Mouse (Mus musculus) kidney, embryonic 15.5 days (tissue): ENCODE results near the gene Usp48. TPM values are rescaled to one million over a fixed set of nuclear protein-coding genes. Genes with fewer than 3 reads are reported as not detected.

Experiments used
- ATAC-seq: fragments of 200-750 bp; cut with Nextera tagmentation; replicated peaks from 2 replicates; pipeline ENCODE4 v1.8.0; 2017; ENCODE audit warnings: moderate TSS enrichment; ENCODE audit not compliant: low FRiP score
- H3K27ac ChIP-seq: fragments of 300-500 bp; sonication (generic); 2 replicates; pipeline ENCODE4 v1.5.1; 2015; ENCODE audit warnings: mild to moderate bottlenecking, inconsistent platforms
- H3K27me3 ChIP-seq: fragments of 300-500 bp; sonication (generic); 2 replicates; pipeline ENCODE4 v1.6.1; 2015; ENCODE audit warnings: inconsistent platforms
- H3K36me3 ChIP-seq: fragments of 300-500 bp; sonication (generic); 2 replicates; pipeline ENCODE4 v1.6.1; 2015; ENCODE audit warnings: inconsistent platforms
- H3K4me1 ChIP-seq: fragments of 300-500 bp; sonication (generic); 2 replicates; pipeline ENCODE4 v1.6.1; 2015; ENCODE audit warnings: inconsistent platforms
- H3K4me2 ChIP-seq: fragments of 300-500 bp; sonication (generic); 2 replicates; pipeline ENCODE4 v1.6.1; 2015; ENCODE audit warnings: moderate library complexity, mild to moderate bottlenecking, inconsistent platforms
- H3K4me3 ChIP-seq: fragments of 300-500 bp; sonication (generic); replicated peaks from 2 replicates; pipeline ENCODE4 v1.5.1; 2015; ENCODE audit warnings: mild to moderate bottlenecking, inconsistent platforms
- H3K9ac ChIP-seq: fragments of 300-500 bp; sonication (generic); 2 replicates; pipeline ENCODE4 v1.6.1; 2015; ENCODE audit warnings: mild to moderate bottlenecking, inconsistent platforms
- H3K9me3 ChIP-seq: fragments of 300-500 bp; sonication (generic); replicated peaks from 2 replicates; pipeline ENCODE4 v1.6.1; 2016; ENCODE audit warnings: inconsistent platforms
- WGBS: fragments of 180-500 bp; shearing (Covaris S2); methylation state at CpG from one replicate; pipeline ENCODE4 v1.1.7; 2015; ENCODE audit warnings: mixed read lengths; 5-methylcytosine and 5-hydroxymethylcytosine counted together
- polyA plus RNA-seq: library from polyadenylated mRNA; unstranded; fragments of >200 nt; fragmentation: Nextera tagmentation; extraction: Ambion mirVana; gene quantifications from 2 replicates; pipeline ENCODE4 v1.2.1, GENCODE M21; 2015

The Usp48 gene
- polyA plus RNA-seq, 1 experiment from 2014 or later = 72.9 TPM

- H3K4me1 ChIP-seq = peaks cover 11% of the 10 kb centered on the region; the same call in 1 of the 2 replicates
- H3K36me3 ChIP-seq = peaks cover 96% of the 10 kb centered on the region
- no peaks in the 10 kb centered on the region for H3K9me3 ChIP-seq
- 60% methylated on average over 9 of the region's 9 CpGs for WGBS
- H3K4me2 ChIP-seq = no peak overlapping the region
- no peak overlapping the region for H3K27ac ChIP-seq
- H3K4me3 ChIP-seq = no peak overlapping the region
- H3K9ac ChIP-seq = no peak overlapping the region
- no peak for ATAC-seq
- H3K27me3 ChIP-seq = no peaks in the 10 kb centered on the region
These were observed 54.7 kb downstream of the Usp48 start for GRCm38 (mm10) chr4:137648230-137648629.

GRCm38 (mm10) chr4:137650912-137651311, 57.4 kb downstream of the Usp48 start:
- WGBS = 53% methylated on average over 5 of the region's 5 CpGs
- Histone ChIP-seq H3K27ac (peak overlapping the region; percentile 47), H3K4me3 (no peak overlapping the region), H3K9ac (no peak overlapping the region), H3K4me1 (peaks cover 11% of the 10 kb centered on the region; the same call in 1 of the 2 replicates), H3K9me3 (no peaks in the 10 kb centered on the region), H3K4me2 (no peak overlapping the region), H3K36me3 (peaks cover 95% of the 10 kb centered on the region), H3K27me3 (no peaks in the 10 kb centered on the region)
- ATAC-seq = peak; percentile 60; the same call in 1 of the 2 replicates

DNA sequence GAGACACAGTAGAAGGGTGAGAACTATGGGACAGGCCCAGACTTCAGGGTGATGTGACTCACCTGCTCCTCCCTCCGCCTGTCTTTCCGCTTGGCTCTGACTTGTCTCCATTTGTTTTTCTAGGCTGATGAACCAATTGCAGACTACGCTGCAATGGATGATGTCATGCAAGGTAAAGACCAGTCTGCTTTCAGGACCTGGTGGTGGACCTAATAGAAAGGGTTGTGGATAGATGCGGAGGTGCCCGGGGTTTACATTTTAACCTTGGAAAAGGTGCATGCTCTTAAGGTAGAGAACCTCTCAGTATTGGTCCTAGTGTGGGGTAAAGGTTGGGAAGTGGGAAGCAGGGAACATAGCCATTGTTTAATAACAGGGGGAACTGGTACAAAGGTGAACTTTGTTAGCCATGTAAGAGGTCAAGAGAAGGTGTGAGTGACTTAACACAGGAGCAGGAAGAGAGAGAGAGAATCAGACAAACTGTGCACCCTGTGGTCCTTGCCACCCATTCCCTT, 59.3 kb downstream of the Usp48 start:
- Histone ChIP-seq H3K4me1 (peaks cover 11% of the 10 kb centered on the region; the same call in 1 of the 2 replicates), H3K4me3 (no peak overlapping the region)

GRCm38 (mm10) chr4:137655241-137656031, 61.9 kb downstream of the Usp48 start:
- ATAC-seq = no peak
- H3K4me1 ChIP-seq = peaks cover 14% of the 10 kb centered on the region
- no peak overlapping the region for H3K4me2 ChIP-seq
- no peak overlapping the region for H3K9ac ChIP-seq
- H3K9me3 ChIP-seq = no peaks in the 10 kb centered on the region
- H3K27ac ChIP-seq = peak overlapping the region; percentile 68
- H3K4me3 ChIP-seq = no peak overlapping the region
- 87% methylated on average over 18 of the region's 18 CpGs for WGBS
- no peaks in the 10 kb centered on the region for H3K27me3 ChIP-seq
- peaks cover 76% of the 10 kb centered on the region for H3K36me3 ChIP-seq

More for the DNA sequence above, 59.3 kb downstream of the Usp48 start:
- 90% methylated on average over 5 of the region's 5 CpGs for WGBS
- Histone ChIP-seq H3K36me3 (peaks cover 98% of the 10 kb centered on the region), H3K27ac (no peak overlapping the region), H3K9me3 (no peaks in the 10 kb centered on the region), H3K27me3 (no peaks in the 10 kb centered on the region), H3K9ac (no peak overlapping the region), H3K4me2 (no peak overlapping the region)
- no peak; the same call in 1 of the 2 replicates for ATAC-seq

GRCm38 (mm10) chr4:137657674-137658073, 64.1 kb downstream of the Usp48 start:
- ATAC-seq = no peak
- WGBS = 84% methylated on average over 8 of the region's 8 CpGs
- Histone ChIP-seq H3K36me3 (peaks cover 53% of the 10 kb centered on the region), H3K4me2 (no peak overlapping the region), H3K4me1 (peaks cover 17% of the 10 kb centered on the region), H3K4me3 (no peak overlapping the region), H3K27ac (no peak overlapping the region), H3K9ac (no peak overlapping the region), H3K27me3 (no peaks in the 10 kb centered on the region), H3K9me3 (no peaks in the 10 kb centered on the region)

DNA sequence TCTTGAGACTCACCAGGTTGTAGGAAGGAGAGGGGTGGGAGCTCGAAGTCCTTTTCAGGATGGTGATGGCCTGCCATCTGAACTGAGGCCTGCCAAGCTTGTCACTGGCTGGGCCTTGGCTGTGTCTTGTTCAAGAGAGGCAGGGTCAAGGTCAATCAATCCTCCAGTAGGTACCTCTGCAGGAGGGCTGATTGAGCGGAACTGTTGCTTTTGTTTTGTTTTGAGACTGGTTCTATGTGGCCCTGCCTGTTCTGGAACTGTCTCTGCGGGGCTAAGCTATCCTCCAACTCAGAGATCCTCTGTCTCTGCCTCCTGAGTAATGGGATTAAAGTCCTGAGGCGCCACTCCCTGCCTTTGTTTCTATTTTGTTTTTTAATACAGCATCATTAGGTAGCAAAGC, 66.0 kb downstream of the Usp48 start:
- peaks cover 14% of the 10 kb centered on the region for H3K27me3 ChIP-seq
- no peak overlapping the region for H3K4me2 ChIP-seq
- H3K9ac ChIP-seq = no peak overlapping the region
- ATAC-seq = no peak
- H3K36me3 ChIP-seq = peaks cover 36% of the 10 kb centered on the region
- H3K4me3 ChIP-seq = no peak overlapping the region
- no peak overlapping the region for H3K27ac ChIP-seq
- 86% methylated on average over 4 of the region's 4 CpGs for WGBS
- H3K4me1 ChIP-seq = peaks cover 25% of the 10 kb centered on the region
- H3K9me3 ChIP-seq = no peaks in the 10 kb centered on the region

DNA sequence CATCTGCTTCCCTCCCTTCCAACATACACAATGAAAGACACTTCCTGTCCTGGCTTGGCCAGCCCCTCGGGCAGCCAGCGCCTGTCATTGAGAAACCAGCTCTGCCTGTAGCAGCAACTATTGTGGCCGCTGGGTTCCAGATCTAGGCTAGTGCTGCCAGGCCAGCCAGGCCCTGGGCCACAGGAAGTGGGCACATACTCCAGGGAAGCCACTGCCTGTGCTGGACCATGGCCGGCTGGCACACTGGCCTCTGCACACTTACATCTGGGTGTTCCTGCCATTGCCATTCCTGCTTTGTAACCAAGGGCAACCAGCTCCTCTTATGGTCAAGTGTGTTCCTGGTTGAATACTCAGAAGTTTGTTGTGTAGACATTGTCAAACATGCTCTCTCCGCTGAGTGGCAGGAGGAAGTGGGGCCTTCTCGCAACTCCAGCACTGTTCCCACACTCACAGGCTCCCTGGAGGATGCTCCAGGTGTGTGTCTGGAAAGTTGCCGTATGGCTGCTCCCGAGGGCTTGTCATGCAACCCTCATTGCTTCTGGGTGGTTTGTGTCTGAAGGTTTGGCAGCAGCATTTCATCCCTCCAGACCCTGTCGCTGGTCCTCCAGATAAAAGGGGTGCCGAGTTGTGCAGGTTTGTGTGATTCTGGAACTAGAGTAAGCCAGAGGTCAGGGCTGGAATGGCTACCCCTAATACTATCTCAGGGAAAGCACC, 67.0 kb downstream of the Usp48 start:
- H3K27ac ChIP-seq = peak overlapping the region; percentile 79

DNA sequence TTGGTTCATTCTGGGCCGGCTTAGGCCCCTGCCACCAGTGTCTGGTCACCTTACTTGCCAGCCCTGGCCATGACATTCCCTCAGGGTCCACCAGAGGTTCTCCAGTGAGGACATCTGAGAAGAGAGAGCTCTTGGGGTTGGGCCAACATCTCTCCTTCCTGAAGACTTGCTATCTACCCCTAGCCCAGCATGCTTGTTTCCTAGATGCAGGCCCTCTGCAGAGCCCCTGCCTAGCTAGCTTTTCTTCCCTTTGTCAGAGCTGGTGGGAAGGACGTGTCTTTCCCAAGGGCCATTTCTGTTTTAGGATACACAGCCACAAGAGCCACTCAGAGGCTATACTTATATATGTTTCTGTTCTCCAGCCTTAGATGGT, 67.5 kb downstream of the Usp48 start:
- peaks cover 31% of the 10 kb centered on the region for H3K4me1 ChIP-seq
- peak overlapping the region; percentile 79 for H3K27ac ChIP-seq
- H3K9me3 ChIP-seq = no peaks in the 10 kb centered on the region
- H3K9ac ChIP-seq = no peak overlapping the region
- WGBS = 64% methylated on average over 2 of the region's 2 CpGs
- H3K4me2 ChIP-seq = no peak overlapping the region
- peaks cover 21% of the 10 kb centered on the region for H3K36me3 ChIP-seq
- H3K4me3 ChIP-seq = no peak overlapping the region
- ATAC-seq = no peak
- H3K27me3 ChIP-seq = peaks cover 30% of the 10 kb centered on the region

More for the DNA sequence above, 67.0 kb downstream of the Usp48 start:
- 0 out of 2 replicates have a peak, but pooled peaks have one; percentile 31 for ATAC-seq
- peaks cover 31% of the 10 kb centered on the region for H3K4me1 ChIP-seq
- no peak overlapping the region for H3K4me3 ChIP-seq
- H3K27me3 ChIP-seq = peaks cover 24% of the 10 kb centered on the region
- WGBS = 71% methylated on average over 10 of the region's 10 CpGs
- H3K9me3 ChIP-seq = no peaks in the 10 kb centered on the region
- no peak overlapping the region for H3K4me2 ChIP-seq
- H3K36me3 ChIP-seq = peaks cover 27% of the 10 kb centered on the region
- H3K9ac ChIP-seq = no peak overlapping the region

- Histone ChIP-seq H3K36me3 (peaks cover 16% of the 10 kb centered on the region), H3K27ac (peak overlapping the region; percentile 75)
- no peak; the same call in 1 of the 2 replicates for ATAC-seq
These were observed 68.0 kb downstream of the Usp48 start for GRCm38 (mm10) chr4:137661547-137661946.

DNA sequence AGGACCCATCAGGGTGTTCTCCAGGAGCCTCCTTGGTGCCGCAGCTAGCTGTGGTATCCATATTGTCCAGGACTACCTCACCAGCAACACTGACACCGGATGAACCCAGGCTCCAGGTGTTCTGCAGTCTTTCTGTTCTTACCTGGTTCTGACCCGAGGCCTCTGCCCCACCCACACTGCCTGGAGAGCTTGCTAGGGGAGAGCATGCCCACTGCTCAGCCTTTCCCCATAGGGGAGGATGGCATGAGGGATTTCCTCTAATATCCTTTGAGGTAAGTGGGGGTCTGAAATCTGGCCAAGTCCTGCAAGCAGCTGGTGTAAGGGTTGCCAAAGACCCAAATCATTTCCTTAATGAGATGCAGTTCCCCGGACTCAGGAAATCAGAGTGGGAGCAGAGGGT, 69.9 kb downstream of the Usp48 start:
- no peak for ATAC-seq
- H3K4me2 ChIP-seq = no peak overlapping the region
- no peaks in the 10 kb centered on the region for H3K9me3 ChIP-seq
- H3K4me3 ChIP-seq = no peak overlapping the region
- 81% methylated on average over 4 of the region's 4 CpGs for WGBS
- no peak overlapping the region for H3K27ac ChIP-seq
- peaks cover 46% of the 10 kb centered on the region for H3K4me1 ChIP-seq
- H3K36me3 ChIP-seq = no peaks in the 10 kb centered on the region
- H3K27me3 ChIP-seq = peaks cover 43% of the 10 kb centered on the region
- H3K9ac ChIP-seq = no peak overlapping the region

More at GRCm38 (mm10) chr4:137661547-137661946, 68.0 kb downstream of the Usp48 start:
- H3K9ac ChIP-seq = no peak overlapping the region
- H3K4me2 ChIP-seq = no peak overlapping the region
- H3K4me1 ChIP-seq = peaks cover 31% of the 10 kb centered on the region
- WGBS = 70% methylated on average over 6 of the region's 6 CpGs
- peaks cover 34% of the 10 kb centered on the region for H3K27me3 ChIP-seq
- no peaks in the 10 kb centered on the region for H3K9me3 ChIP-seq
- no peak overlapping the region for H3K4me3 ChIP-seq

DNA sequence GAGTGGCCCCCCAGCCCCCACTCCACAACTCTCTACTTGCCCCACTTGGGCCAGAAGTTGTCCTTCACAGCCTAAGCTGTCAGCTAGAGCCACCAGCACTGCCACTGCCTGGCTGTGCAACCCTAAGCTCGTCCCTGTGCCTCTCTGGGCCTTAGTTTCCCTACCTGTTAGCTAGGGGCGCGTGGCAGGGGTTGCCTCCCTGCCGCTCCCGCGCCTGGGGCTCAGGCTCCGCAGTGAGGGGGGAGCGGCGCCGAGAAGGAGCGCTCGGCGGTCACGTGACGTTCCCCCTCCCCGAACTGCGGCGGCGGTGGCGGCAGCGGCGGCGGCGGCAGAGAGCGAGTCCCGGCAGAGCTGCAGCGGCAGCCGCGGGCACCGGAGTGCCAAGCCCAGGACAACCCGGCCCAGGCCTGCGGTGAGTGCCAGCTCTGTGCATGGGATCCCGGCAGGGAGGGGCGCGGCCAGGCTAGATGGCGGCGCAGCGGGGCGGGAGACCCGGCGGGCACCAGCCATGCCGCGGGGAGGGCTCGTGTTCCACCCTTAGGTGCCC, 71.0 kb downstream of the Usp48 start, which contains the start of gene Rap1gap:
TSS of gene Rap1gap (plus strand) at position 294 of the 547 bp plus-strand sequence.
- no peak within 1 kb of the TSS for H3K27ac ChIP-seq
- peaks cover 46% of the 10 kb centered on the region for H3K4me1 ChIP-seq
- H3K9ac ChIP-seq = peak within 1 kb of the TSS; percentile 52
- no peaks in the 10 kb centered on the region for H3K9me3 ChIP-seq
- under 1% methylated on average over 34 of the region's 44 CpGs for WGBS
- peaks cover 43% of the 10 kb centered on the region for H3K27me3 ChIP-seq
- H3K4me2 ChIP-seq = peak within 1 kb of the TSS; percentile 95
- no peak for ATAC-seq
- H3K36me3 ChIP-seq = no peaks in the 10 kb centered on the region
- H3K4me3 ChIP-seq = peak within 1 kb of the TSS; percentile 55
